Mouse (Mus musculus) heart, adult 9 months (tissue): Measurements from ENCODE around the gene Spata18.

Experiments
- DNase-seq, 2 experiments: peaks; one replicate each; pipeline ENCODE4 v3.0.0; 2022; ENCODE audit warnings: low spot score in 2 of 2

The Spata18 gene

DNA sequence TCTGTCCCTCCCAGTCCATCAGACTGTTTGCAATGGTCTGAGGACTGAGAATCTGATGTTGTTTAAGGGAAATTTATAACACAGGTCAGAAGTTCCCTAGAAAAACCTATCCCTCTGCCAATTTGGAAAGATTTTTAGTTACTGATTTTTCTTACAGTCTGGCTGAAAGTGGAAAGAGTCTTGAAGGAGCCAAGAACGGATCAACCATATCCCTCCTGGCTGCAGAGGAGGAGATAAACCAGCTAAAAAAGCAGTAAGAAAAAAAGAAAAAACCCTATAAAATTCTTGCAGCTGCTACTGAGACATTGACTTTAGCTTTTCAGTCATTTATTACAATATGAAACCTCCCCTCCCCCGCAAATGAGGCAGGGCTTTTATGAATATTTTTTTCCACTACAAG, 15.5 kb downstream of the Spata18 start:
- no peak for DNase-seq

DNA sequence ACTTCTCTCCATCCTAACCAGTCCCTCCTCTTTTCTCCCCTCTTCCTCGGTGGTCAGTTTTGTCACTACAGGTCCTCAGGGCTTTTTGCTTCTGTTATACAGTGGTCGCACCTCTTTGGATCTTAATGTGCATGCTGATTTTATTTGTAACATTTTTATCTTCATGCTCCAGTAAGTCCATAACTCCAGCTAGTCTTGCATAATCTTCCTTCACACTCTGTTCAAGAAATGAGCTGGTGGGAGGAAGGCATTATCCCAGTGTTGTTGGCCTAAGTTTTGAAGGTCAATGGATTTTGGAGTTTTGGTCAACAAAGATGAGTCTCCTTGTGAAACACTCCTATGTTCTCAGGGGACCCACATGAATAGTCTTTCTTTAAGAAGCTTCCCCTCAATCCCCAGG, 16.7 kb downstream of the Spata18 start:
- DNase-seq = no peak

DNA sequence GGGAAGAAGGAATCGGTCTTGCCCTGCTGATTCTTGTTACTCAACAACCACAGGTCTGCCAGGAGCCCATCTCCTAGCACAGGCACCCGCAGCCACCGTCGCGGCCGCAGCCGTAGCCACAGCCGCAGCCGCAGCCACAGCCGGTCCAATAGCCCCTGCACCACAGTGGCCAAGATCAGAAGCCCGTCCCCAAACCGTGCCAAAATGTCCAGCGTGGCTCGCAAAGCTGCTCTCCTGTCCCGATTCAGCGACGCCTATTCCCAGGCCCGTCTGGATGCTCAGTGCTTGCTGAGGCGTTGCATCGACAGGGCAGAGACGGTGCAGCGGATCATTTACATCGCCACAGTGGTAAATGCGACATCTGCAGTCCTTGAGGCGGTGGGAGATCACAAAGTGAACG, 18.2 kb downstream of the Spata18 start:
- no peak for DNase-seq

DNA sequence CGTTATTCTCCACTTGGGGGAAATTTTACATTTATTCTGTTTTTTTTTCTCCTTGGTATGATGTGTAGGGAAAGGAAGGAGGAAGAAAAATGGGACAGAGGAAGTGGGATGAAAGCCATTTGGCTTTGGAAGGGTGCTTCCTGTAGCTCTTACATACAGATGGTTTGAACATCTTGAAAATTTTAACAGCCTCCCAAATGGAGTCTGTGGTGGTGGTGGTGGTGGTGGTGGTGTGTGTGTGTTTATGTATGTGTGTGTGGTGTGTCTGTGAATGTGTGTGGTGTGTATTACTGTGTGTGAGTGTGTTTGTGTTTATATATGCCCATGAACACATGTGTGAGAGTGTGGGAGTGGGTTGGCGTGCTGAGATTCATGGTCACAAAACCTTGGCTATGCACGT, 24.4 kb downstream of the Spata18 start:
- no peak for DNase-seq

DNA sequence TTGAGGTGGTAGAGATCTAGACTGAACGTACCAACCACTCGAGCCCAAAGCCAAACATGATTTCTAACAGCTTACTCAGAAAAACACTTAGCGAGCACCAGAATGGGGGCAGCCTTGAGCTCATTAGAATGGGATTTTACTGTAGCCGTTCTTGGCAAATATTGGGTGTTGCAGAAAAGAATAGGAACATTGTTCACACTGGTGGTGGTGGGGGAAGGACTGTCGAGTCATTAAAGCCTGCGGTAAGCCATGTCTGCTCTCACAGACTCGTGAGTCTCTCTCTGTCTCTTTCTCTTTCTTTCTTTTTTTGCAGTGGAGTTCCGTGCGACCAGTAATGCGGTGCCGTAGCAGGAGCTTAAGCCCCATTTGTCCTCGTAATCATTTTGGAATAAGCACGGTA, 25.4 kb downstream of the Spata18 start:
- no peak for DNase-seq

DNA sequence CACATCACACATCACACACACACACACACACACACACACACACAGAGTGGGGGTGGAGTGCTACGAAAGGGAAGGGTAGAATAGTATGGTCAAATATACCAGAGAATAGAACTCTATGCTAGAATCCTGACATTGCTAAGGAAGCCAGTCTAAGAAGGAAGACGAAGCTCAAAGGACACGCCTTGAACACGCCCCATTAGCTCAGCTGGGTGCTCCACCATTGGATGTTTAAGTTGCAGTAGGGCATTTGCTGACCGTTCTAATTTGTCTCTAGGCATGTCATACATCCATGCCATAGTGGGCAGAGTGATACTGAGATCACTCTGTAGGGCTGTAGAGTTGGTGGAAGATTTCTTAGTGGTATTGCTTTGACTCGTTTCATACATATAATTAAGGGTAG, 32.0 kb downstream of the Spata18 start:
- no peak for DNase-seq

DNA sequence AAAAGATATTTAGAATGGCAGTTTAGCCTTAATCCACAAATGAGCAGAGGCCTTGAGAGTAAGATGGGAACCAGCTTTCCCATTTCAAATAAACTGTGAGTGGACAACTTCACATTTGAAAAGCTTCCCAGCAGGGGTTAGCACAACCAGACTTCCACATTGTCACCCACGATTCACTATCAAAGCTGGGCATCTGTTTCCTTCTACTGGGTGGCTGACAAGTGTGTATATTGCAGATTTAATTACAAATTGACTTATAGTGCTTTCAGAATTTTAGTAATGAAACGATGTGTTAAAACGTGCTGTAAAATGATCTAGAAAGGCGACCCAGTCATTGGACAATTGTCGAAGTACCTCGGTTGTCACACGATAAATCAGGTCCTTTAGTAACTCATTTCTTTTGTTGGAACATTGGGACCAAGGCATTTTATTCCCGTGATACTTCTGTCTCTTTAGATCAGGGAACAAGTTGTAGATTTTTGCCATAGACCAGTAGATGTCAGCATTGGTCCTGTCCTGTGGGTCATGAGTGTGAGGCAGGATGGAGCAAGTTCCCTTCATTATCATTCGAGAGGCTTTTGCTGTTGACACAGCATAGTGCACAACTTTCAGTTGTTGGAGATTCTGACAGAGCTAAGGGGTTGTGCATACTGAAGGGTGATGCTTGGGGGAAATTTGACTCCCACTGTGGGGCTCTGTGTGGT, 32.7 kb downstream of the Spata18 start:
- no peak for DNase-seq

DNA sequence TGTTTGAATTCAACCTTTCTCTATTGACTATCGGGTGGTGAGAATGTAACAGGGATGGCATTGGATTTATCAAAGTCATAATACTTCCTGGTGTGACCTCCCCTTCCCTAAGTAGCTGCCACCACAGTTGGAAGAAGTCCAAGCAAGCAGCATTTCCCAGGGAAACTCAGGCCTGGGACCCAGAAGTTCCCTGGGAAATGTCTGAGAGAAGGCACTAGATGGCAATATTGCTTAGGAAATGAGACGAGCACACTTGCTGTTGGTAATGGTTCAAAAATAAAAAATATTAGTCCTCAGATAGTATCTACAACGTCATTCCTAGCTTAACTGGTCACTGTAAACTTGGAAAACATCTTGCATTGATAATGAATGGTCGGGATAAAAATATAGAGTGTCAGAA, 35.0 kb downstream of the Spata18 start:
- DNase-seq = peak in 1 of 2 experiments; percentile 25

DNA sequence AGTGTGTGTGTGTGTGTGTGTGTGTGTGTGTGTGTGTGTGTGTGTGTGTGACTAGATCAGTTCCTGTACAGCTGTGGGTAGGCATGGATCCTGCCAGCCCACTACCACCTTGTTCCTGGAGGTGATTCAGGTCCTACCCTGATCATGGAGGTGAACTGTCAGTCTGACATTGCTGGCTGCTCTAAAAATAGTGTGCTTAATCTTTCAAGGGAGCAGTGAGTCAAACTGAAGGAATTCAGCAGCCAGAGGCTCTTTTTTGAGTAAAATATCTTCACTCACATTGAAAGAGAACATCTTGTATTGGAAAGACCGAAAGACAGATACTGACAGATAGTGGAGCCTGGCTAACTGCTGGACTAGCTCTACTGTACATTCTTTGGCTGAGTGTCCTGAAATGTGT, 37.4 kb downstream of the Spata18 start:
- peak; percentile 24 to 29 for DNase-seq

DNA sequence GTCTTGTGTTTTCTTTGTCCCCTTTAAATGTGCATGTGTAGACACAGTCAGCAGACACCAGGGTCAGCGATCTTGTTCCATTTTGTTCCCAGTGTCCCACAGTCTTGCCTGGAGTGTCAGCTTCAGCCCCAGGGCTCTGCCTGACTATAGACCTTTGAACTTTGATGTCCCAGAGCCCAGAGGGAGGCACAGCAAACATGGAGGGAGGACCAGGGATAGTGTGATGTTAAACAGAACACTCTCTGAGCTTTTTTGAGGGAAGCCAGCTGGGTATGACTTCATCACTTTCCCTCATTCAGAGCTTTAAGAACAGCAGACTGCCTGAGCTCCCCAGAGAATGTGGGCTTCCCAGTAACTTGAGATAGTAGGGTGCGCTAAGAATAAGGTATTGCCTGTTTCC, 39.0 kb downstream of the Spata18 start:
- peak; percentile 56 to 65 for DNase-seq

DNA sequence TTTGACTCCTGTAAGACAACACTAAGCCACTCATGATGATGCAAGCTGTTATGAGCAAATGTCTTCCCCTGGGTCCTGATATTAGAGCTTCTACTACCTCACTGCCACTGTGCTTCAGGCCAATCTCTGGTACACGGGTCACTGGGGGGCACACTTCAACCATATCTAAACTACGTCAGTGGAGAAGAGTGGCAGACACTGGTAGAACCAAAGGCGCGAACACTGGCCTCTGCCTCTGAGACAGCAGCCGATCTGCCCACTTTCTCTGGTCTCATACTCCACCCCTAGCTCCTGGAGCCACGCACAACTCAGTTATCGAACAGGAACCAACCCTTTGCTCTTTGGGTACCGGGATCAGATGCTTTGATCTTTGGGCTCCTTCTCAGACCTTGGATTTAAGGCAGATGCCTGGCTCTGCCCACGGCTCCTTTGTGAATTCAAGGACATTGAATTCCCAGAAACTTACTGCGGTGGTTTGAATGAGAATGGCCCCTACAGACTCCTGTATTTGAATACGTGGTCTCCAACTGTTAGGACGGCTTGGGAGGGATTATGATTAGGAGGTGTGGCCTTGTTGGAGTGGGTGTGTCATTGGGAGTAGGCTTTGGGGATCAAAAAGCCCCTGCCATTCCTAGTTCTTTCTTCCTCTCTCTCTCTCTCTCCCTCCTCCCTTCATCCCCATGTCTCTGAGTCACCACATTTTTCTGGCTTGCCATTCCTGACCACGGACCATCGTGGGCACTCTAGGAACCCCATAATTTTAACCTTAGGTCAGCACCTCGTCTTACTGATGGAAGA, 40.7 kb downstream of the Spata18 start:
- DNase-seq = no peak

DNA sequence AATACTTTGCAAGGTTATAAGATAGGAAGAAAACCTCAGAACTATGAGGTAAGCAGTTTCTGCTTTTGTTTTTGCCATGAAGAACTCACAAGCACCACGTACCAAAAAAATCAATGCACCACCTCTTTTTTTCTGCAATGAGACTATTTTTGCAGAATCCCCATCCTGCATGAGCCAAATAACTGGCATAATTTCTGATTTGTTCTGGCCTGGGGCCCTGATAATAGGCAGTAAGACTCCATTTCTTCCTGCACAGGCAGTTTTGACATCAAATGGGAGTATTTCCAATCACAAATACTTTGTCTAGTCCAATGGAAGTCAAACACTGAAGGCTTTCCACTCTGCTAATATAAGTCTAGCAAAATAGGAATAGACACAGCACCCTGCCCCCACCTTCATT, 42.6 kb downstream of the Spata18 start:
- no peak for DNase-seq

DNA sequence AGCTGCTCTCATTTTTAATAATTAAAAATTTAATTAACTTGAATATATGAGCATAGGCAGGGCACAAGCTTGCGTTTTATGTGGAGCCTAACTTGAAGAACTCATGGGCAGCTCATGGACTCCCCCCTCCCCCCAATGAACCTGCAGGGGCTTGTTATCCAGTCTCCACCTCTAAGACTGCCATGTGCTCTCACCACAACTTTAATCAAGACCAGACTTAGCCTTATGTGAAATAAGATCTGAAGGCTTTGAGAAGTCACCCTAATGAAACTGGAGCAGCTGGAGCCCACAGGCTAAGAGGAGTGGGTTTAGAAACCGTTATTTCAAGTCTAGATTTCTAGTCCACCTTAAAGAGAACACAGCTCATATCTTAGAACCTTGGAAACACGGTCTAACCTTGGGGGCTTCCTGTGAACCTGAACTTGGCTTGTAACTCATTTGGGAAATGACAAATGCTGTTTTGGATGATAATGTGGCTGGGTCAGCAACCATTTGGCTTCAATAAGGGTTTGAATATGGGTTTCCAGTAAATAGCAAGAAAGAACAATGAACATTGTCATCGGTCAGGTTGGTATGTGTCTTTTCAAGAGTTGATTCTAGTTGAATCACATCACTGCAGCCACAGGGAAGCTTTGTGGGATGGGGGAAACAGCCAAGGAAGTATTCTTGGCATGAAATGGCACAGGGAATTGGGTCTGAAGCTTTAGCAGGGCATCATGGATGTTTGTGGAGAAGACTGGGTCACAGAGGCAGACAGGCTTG, 43.3 kb downstream of the Spata18 start:
- no peak for DNase-seq

DNA sequence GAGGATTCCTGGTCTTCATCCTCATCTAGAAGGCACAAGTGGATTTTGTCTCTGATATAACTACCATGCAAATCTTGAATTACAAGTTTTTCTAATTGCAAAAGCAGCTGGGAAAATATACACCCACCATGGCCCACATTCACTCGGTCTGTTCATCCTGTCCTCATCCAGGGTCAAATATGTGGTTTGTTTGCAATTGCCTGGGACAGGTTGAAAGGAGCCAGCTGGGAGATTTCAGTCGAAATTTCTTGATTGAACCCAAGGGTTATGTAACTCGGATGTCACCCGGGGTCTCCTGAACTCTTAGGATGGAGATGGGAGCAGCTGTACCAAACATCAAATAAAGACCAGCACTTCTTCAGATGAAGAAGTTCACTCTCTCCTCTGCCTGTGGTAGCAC, 46.5 kb downstream of the Spata18 start:
- DNase-seq = peak; percentile 35 to 52

DNA sequence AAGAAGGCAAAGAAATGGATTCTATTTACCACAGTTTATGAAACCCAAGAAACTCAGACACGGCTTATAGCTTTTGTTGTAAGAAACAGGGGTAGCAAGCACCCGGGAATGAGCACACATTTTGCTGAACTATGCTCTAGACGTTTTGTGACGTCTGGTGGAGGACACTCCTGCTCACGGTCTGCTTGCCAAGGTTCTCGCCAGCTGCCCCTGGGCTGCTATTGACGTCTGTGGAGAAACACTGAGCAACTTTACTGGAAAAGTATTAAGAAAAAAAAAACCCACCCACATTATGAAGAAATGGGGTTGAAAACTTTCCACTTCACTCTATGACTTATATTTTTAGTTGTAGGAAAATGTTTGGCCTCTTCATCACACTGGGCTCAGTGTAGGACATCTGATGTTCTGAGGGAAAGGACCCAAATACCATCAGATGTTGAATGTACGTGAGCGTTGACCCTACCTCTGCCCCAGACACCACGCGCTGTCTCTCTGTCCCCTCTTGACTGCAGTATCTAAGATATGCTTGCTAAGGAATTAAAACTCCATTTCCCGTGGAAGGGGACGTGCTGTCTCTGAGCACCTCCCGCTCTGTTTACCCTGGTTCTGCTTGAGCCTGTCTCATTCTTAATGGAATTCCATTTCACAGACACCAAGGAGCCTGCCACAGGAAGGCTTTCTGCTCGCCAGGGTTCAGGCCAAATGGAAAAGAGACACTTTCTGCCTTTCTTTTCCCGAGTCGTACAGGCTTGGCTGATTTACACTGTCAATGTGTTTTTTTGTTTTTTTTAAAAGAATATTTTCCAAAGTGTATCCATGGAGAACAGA, 50.1 kb downstream of the Spata18 start:
- DNase-seq = peak; percentile 41 to 52

DNA sequence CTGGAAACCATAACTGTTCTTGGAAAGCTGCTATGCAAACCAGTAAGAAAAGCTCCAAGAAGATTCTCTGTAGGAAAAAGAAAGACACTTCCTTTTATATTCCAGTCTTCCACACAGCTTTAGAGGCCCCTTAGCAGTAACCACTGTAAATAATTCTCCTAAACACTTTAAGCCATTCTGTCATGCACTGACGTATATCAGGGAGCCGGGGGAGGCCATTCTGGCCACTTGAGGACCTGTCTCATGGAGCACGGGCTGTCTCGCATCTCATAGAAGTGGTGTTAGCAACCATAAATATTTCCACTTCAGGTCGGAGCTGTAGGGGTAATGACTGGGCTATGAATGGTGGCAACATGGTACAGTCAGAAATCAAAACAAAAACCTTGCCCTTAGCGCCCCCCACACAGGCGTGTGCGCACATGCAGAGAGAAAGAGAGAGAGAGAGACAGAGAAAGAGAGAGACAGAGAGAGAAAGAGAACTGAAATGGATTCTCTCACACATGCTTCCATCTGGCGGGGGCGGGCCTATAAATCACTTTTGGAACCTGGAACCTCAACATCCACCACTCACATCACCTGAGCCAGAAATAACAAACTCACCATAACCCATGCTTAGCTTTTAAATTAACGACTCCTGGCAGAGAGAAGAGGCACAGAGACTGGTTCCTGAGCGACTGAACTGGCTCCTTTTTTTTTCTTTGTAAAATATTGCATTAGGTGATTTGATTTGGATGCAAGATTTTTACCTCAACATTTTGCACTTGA, 50.9 kb downstream of the Spata18 start:
- DNase-seq = no peak

DNA sequence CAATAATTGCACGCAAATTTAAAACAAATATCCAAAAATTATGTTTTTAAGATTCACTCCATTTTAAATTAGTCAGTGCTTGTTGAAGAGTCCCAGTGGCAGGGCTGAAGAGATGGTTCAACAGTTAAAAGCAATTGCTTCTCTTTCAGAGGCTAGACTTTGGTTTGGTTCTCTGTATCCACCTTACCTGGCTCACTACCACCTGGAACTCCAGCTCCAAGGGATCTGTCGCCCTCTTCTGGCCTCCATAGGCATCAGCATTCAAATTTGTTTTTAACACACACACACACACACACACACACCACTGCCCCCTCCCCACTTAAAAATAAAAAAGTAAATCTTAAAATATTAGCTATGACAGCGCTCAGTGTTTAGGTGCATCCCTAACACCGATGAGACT, 51.9 kb downstream of the Spata18 start:
- DNase-seq = no peak

DNA sequence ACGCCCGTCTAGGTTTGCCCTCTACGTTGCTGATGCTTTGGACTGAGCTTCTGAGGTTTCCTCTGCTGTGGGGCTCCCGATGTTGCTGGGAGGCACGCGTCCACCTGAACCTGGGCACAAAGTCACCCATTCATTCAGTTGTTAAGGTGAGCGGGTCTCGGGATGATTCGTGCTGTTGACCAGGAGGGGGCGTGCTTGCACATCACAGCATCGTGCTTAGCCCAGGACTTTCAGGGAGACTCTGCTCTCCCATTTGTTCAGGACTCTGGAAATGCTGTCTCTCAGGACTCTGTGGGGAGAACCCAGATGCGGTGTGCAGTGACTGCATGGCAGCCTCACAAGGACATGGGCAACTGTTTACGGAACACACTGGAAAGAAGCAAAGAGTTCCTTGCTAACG, 53.1 kb downstream of the Spata18 start:
- DNase-seq = no peak

DNA sequence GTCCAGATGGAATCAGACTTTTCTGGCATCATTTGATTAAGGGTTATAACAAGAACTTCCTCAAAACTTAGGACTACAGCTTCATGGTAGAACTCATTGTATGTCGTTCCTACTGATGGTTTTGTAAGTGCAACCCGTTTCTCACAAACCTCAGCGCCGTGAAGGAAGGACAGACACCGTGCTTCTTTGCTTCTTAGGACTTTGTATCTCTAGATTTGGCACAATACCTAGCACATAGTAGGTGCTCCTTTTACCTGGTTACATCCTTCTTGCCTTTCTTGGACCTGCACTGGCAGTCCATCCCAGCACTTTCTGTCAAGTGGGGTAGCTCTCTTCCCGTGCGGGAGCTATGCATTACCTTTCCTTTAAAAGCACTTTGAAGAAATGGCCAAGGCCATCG, 53.6 kb downstream of the Spata18 start:
- no peak for DNase-seq

DNA sequence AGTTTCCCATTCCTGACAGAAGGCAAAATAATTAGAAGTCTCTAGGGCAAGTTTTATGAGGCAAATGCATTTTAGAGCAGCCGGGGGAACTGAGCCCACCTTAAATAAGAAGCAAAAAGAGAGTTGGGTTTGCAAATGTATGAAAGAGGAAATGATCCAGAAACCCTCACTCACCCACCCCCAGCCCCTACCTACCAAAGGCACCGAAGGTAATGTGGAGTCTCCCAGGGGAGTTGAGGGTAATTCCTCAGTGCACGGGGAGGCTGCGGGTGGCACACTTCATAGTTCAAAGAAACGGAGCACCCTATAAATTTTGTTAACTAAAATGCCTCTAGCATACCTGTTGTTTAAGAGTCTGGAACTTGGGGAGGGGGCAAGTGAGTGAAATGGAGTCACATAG, 54.1 kb downstream of the Spata18 start:
- DNase-seq = no peak

DNA sequence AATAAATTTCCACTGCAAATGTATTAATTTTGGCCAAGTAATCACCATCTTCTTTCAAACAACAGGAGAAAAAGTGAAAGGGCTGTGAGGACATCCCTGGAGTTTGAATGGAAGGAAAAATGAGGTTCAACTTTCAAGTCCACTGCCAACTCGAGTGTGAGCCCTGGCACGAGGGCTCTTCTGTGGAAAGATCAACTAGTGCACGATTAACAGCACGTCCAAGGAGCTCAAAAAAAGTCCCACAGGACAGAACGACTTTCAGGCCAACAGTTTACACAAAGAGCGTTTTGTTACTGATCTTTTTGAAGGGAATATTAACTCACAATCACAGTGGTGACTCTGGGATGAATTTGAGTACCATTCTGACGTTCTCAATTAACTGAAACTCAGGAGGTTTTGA, 61.7 kb downstream of the Spata18 start:
- peak in 1 of 2 experiments; percentile 38 for DNase-seq
